Mouse (Mus musculus): Measurements from ENCODE around the gene Smarcc1.

- TF ChIP-seq CTCF (IDR thresholded peaks at IDR 0.05; ENCODE audit: borderline replicate concordance, control insufficient read depth, extremely low read depth, insufficient read depth, low read length, poor library complexity) (no peak), POLR2A (IDR thresholded peaks at IDR 0.05; ENCODE audit: control insufficient read depth, extremely low read depth, insufficient read depth, low read length, poor library complexity) (no peak)
These were observed 41.5 kb downstream of the Smarcc1 start for GRCm38 (mm10) chr9:110159036-110159435.

All from thymus, adult 2 months (tissue).